Mouse (Mus musculus): ENCODE results near the gene Olfr1039.
"Not testable (repeated sequence)": the region's sequence is repeated elsewhere in the genome, so short reads cannot be mapped to it uniquely, and the experiment has no call there.

Gene Olfr1039

DNA sequence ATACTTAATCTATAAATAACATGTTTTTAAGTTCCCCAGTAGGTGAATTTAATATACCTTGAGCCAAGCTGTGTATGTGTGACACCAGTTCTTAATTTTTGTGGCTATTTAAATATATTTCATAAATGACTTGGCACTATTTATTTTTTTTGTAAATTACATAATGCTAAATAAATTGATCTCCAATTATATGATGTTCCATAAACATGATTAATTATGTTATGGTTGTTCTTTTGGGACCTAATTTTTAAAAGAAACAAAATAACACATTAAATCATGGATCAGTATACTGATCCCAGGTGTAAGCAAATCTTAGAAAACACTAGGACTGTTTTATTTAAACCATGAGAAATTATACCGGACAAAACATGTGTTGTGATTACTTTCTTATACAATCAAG, at the start of gene Olfr1039:
Gene Olfr1039 (minus strand): TSS at position 101 of the 400 bp plus-strand sequence.
- DNase-seq: no peak

DNA sequence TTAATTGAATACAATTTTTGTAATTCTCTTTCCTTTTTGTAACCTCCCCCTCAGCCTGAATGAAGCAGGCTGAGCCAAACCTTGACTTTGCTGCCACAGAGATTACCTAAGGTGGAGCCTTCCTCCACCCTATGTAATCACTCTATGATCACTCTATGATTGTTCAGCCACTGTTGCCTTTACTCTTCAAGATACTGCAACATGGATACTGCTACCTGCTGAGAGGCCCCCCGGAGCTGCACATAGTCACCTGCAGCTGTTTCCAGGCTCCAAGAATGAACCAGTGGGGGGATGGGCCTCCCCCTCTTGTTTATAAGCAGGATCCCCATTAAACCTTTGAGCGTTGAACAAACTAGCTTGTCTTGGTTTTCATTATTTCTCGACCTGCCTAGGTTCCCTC, 44.2 kb upstream of the Olfr1039 start:
- no peak for DNase-seq

DNA sequence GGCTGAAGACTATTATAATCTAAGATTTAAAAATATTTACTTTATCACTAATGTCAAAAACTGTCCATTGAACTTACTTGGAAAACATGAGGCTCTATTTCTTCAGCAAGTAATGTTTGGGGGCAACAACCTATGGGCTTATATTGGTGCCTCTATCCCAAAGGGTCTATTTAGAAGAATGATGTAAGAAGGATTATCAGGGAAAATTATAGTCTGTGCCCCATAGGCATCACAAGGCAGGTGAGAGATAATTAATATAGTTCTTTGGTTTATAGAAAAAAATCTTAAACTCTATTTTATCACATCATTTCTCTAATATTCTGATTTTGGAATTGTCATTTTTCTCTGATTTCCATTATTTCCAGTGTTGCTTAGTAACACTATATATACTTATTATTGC, 42.0 kb upstream of the Olfr1039 start, which contains the start of gene Olfr1044:
Gene Olfr1044 (minus strand): TSS at position 101 of the 400 bp plus-strand sequence.
- DNase-seq: no peak

DNA sequence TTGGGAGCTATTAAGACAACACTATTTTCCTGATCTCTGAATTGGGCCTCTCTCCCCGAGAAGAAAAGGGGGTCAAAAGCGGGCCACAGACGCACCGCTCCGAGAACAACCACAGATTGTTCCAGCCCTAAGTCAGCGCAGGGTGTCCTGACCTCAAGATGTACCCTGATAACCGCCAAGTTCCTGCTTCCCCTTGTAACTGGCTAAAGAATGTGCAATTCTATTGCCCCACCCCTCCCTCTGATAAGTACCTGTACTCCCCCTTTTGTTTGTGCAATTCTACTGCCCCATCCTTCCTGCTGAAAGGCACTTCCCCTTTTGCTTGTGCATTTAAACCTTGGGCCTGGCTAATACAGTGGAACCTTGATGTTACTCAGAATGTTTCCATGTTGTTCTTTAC, 39.7 kb upstream of the Olfr1039 start:
- DNase-seq: not testable (repeated sequence)

DNA sequence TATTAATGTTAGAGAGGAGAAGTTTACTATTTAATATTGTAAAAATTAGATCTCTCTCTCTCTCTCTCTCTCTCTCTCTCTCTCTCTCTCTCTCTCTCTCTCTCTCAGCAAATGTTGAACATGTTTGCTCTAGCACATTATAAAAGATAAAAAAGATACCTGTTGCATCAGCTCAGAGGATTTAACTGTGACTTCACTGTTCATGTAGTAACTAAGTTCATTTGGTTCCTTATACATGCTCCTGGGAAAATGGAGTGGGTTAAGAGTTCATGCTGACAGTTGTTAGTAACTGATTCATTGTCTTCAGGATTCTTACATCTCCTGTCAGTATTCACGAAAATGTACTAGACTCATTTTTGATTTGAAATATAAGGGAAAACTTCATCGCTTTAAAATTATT, 31.7 kb upstream of the Olfr1039 start, which contains the start of gene Olfr1043:
Gene Olfr1043 (minus strand): TSS at position 101 of the 400 bp plus-strand sequence.
- no peak for DNase-seq

DNA sequence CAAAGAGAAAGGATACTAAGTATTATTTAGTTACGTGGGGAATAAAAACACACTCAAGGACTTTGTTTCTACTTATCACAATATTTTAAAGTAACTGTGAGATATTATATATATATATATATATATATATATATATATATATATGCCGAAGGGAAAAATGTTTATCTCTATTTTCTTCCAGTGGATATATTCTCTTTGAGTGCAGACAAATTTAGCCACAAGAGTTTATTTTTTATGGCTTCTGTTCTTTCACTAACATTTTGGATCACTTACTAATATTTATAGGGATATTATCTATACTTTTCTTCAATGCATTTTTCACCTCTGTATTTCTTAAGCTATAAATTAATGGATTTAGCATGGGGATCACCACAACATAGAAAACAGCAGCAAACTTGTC, 26.0 kb upstream of the Olfr1039 start, which contains the start of gene Olfr1042:
Gene Olfr1042 (minus strand): TSS at position 101 of the 400 bp plus-strand sequence.
- no peak for DNase-seq

DNA sequence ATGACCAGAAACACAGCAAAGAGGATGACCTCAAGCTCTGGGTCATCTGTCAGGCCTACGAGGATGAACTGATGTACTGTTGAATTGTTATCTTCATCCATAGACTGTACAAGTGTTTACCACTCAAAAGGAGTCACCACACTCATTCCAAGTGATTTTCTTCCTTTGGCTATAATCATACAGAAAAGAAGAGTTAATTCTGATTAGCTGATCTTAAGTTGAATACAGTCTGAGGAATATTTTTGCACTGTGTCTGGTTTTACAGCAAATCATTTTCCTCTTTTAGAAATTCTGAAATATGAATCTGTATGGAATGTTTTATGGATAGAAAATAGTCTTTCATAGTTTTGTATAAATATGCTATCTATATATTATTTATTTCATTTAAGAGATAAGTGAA, 10.9 kb upstream of the Olfr1039 start, which contains the start of gene Olfr1040:
Gene Olfr1040 (minus strand): TSS at position 101 of the 400 bp plus-strand sequence.
- no peak for DNase-seq

DNA sequence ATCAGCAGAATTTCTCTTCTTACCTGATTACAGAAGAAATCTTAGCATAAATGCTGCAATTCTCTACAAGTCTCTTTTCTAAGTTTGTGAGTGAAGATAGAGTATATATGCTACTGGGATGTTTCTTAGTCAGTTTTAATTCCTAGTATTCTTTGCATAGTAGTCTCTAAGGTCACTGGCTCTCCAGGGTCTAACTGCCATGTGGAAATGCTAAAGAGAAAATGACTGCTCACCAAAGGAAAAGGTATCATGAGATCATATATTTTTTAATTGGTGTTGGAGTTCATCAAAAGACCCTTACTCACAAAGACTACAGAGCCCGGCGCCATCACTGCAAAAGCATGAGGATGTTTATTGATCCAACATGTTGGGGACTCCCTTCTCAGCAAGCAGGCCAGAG, 48.4 kb downstream of the Olfr1039 start, which contains the start of gene Olfr1037:
Gene Olfr1037 (minus strand): TSS at position 101 of the 400 bp plus-strand sequence.
- no peak for DNase-seq

DNA sequence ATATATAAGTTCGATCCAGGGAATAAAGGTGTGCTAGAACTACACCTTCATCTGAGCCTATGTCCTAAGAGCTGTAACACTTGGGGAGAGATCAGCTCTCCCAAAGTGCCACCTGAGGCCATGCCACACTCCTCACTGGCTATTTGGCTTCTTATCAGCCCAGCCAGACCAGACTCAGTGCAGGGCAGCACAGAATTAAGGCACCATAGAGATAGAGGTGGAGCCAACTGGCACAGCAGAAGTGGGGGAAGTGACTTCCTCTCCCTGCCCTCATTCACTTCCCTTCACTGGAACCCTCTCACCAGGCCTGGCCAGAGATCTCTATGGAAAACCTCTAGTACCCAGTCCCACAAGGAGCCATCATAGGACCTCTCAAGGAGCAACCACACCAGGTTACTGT, 55.2 kb downstream of the Olfr1039 start:
- not testable (repeated sequence) for DNase-seq
